Mouse (Mus musculus) testis, adult 2 months (tissue): Measurements from ENCODE around the gene Tbc1d9.

Experiments
- CTCF ChIP-seq: fragments of 200-500 bp; IDR thresholded peaks from 2 replicates; pipeline ENCODE4 v1.5.1; 2012; ENCODE audit warnings: low read depth, mild to moderate bottlenecking, inconsistent platforms, low read length, moderate library complexity; ENCODE audit not compliant: control insufficient read depth, insufficient read depth, insufficient replicate concordance
- POLR2A ChIP-seq: fragments of 200-500 bp; IDR thresholded peaks from 2 replicates; pipeline ENCODE4 v1.6.1; 2012; ENCODE audit warnings: low read depth, mild to moderate bottlenecking, inconsistent platforms, low read length, moderate library complexity; ENCODE audit not compliant: control insufficient read depth

DNA sequence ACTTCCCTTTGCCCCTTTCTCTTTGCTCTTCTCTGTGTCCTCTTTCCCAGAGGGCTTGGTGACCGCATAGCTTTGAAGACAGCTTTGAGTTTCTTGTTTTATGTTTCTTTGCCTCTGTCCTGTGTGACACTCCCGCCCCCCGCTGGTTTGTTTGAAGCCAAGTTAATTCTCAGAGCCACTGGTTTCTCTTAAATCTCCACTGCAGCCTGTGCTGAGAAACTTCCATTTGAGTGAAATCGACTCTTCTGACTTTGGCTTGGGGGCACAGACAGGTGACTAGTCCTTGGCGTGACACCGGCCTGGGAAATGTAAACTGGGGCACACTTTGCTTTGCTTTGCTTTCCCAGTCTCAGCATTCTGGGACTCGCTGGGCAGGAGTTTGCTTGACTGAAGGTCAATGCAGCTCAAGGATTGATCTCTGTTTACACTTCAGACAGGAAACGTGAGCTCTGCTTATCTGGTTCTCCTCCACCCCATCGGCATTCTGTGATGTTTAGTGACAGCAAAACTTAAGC is 13.1 kb downstream of the Tbc1d9 start:
- no peak for TF ChIP-seq CTCF
- TF ChIP-seq POLR2A, result no peak
